Mouse (Mus musculus): ENCODE data around the gene Col4a3. TPM values are rescaled to one million over a fixed set of nuclear protein-coding genes. Genes with fewer than 3 reads are reported as not detected.

The Col4a3 gene
- polyA plus RNA-seq, 1 experiment from 2014 or later = 0.22 TPM

GRCm38 (mm10) chr1:82590266-82590665 lies 3.5 kb downstream of the Col4a3 start:
- DNase-seq (ENCODE audit: low spot score) = no peak
- Histone ChIP-seq H3K9ac (ENCODE audit: low read depth, low read length) (no peak overlapping the region), H3K4me3 (ENCODE audit: low read depth, low read length) (no peak overlapping the region), H3K4me1 (replicated peaks; ENCODE audit: control insufficient read depth, insufficient read depth, low read length) (no peaks in the 10 kb centered on the region), H3K36me3 (ENCODE audit: control insufficient read depth, insufficient read depth, low read length) (no peaks in the 10 kb centered on the region), H3K4me2 (no peak overlapping the region), H3K9me3 (ENCODE audit: control insufficient read depth, low read length) (no peaks in the 10 kb centered on the region), H3K27me3 (replicated peaks; ENCODE audit: control insufficient read depth, insufficient read depth, low read length) (peaks cover 18% of the 10 kb centered on the region), H3K27ac (ENCODE audit: low read depth, low read length) (no peak overlapping the region)
- 55% methylated on average over 4 of the region's 4 CpGs for WGBS
- no peak for ATAC-seq (replicated peaks; ENCODE audit: low FRiP score)

- Histone ChIP-seq H3K27me3 (replicated peaks; ENCODE audit: control insufficient read depth, insufficient read depth, low read length) (no peaks in the 10 kb centered on the region), H3K27ac (ENCODE audit: low read depth, low read length) (no peak overlapping the region), H3K9ac (ENCODE audit: low read depth, low read length) (no peak overlapping the region), H3K36me3 (ENCODE audit: control insufficient read depth, insufficient read depth, low read length) (no peaks in the 10 kb centered on the region), H3K4me2 (no peak overlapping the region), H3K9me3 (ENCODE audit: control insufficient read depth, low read length) (no peaks in the 10 kb centered on the region), H3K4me3 (ENCODE audit: low read depth, low read length) (no peak overlapping the region), H3K4me1 (replicated peaks; ENCODE audit: control insufficient read depth, insufficient read depth, low read length) (no peaks in the 10 kb centered on the region)
- ATAC-seq (replicated peaks; ENCODE audit: low FRiP score) = no peak
- WGBS = 59% methylated on average over 6 of the region's 6 CpGs
- no peak for DNase-seq (ENCODE audit: low spot score)
Measured at GRCm38 (mm10) chr1:82596864-82597596, 10.3 kb downstream of the Col4a3 start.

GRCm38 (mm10) chr1:82603198-82603950 lies 16.7 kb downstream of the Col4a3 start:
- H3K36me3 ChIP-seq (ENCODE audit: control insufficient read depth, insufficient read depth, low read length) = no peaks in the 10 kb centered on the region
- ATAC-seq (replicated peaks; ENCODE audit: low FRiP score) (no peak), DNase-seq (ENCODE audit: low spot score) (no peak)
- no peak overlapping the region for H3K27ac ChIP-seq (ENCODE audit: low read depth, low read length)
- no peaks in the 10 kb centered on the region for H3K27me3 ChIP-seq (replicated peaks; ENCODE audit: control insufficient read depth, insufficient read depth, low read length)
- no peak overlapping the region for H3K4me2 ChIP-seq
- no peaks in the 10 kb centered on the region for H3K4me1 ChIP-seq (replicated peaks; ENCODE audit: control insufficient read depth, insufficient read depth, low read length)
- WGBS = 66% methylated on average over 7 of the region's 7 CpGs
- H3K9me3 ChIP-seq (ENCODE audit: control insufficient read depth, low read length) = no peaks in the 10 kb centered on the region
- no peak overlapping the region for H3K9ac ChIP-seq (ENCODE audit: low read depth, low read length)
- H3K4me3 ChIP-seq (ENCODE audit: low read depth, low read length) = no peak overlapping the region

- WGBS = 84% methylated on average over 7 of the region's 7 CpGs
- ATAC-seq (replicated peaks; ENCODE audit: low FRiP score) = no peak
Measured at GRCm38 (mm10) chr1:82605347-82605746, 18.6 kb downstream of the Col4a3 start.

GRCm38 (mm10) chr1:82605856-82606255 lies 19.1 kb downstream of the Col4a3 start:
- no peaks in the 10 kb centered on the region for H3K4me1 ChIP-seq (replicated peaks; ENCODE audit: control insufficient read depth, insufficient read depth, low read length)
- H3K4me2 ChIP-seq = no peak overlapping the region
- DNase-seq (ENCODE audit: low spot score) (no peak), ATAC-seq (replicated peaks; ENCODE audit: low FRiP score) (no peak)
- H3K9ac ChIP-seq (ENCODE audit: low read depth, low read length) = no peak overlapping the region
- H3K36me3 ChIP-seq (ENCODE audit: control insufficient read depth, insufficient read depth, low read length) = no peaks in the 10 kb centered on the region
- no peaks in the 10 kb centered on the region for H3K9me3 ChIP-seq (ENCODE audit: control insufficient read depth, low read length)
- no peak overlapping the region for H3K27ac ChIP-seq (ENCODE audit: low read depth, low read length)
- WGBS = 82% methylated on average over 7 of the region's 7 CpGs
- no peaks in the 10 kb centered on the region for H3K27me3 ChIP-seq (replicated peaks; ENCODE audit: control insufficient read depth, insufficient read depth, low read length)
- no peak overlapping the region for H3K4me3 ChIP-seq (ENCODE audit: low read depth, low read length)

More at GRCm38 (mm10) chr1:82605347-82605746, 18.6 kb downstream of the Col4a3 start:
- no peaks in the 10 kb centered on the region for H3K4me1 ChIP-seq (replicated peaks; ENCODE audit: control insufficient read depth, insufficient read depth, low read length)
- no peaks in the 10 kb centered on the region for H3K9me3 ChIP-seq (ENCODE audit: control insufficient read depth, low read length)
- H3K36me3 ChIP-seq (ENCODE audit: control insufficient read depth, insufficient read depth, low read length) = no peaks in the 10 kb centered on the region
- no peaks in the 10 kb centered on the region for H3K27me3 ChIP-seq (replicated peaks; ENCODE audit: control insufficient read depth, insufficient read depth, low read length)
- H3K9ac ChIP-seq (ENCODE audit: low read depth, low read length) = no peak overlapping the region
- no peak for DNase-seq (ENCODE audit: low spot score)
- H3K4me2 ChIP-seq = no peak overlapping the region
- no peak overlapping the region for H3K27ac ChIP-seq (ENCODE audit: low read depth, low read length)
- no peak overlapping the region for H3K4me3 ChIP-seq (ENCODE audit: low read depth, low read length)

GRCm38 (mm10) chr1:82608646-82609262 lies 22.0 kb downstream of the Col4a3 start:
- no peaks in the 10 kb centered on the region for H3K4me1 ChIP-seq (replicated peaks; ENCODE audit: control insufficient read depth, insufficient read depth, low read length)
- H3K27me3 ChIP-seq (replicated peaks; ENCODE audit: control insufficient read depth, insufficient read depth, low read length) = no peaks in the 10 kb centered on the region
- no peaks in the 10 kb centered on the region for H3K36me3 ChIP-seq (ENCODE audit: control insufficient read depth, insufficient read depth, low read length)
- no peak overlapping the region for H3K4me3 ChIP-seq (ENCODE audit: low read depth, low read length)
- DNase-seq (ENCODE audit: low spot score) = no peak
- no peak overlapping the region for H3K9ac ChIP-seq (ENCODE audit: low read depth, low read length)
- no peak overlapping the region for H3K27ac ChIP-seq (ENCODE audit: low read depth, low read length)
- no peak overlapping the region for H3K4me2 ChIP-seq
- no peak for ATAC-seq (replicated peaks; ENCODE audit: low FRiP score)
- 77% methylated on average over 9 of the region's 9 CpGs for WGBS
- no peaks in the 10 kb centered on the region for H3K9me3 ChIP-seq (ENCODE audit: control insufficient read depth, low read length)

- no peak for ATAC-seq (replicated peaks; ENCODE audit: low FRiP score)
- WGBS = 81% methylated on average over 9 of the region's 9 CpGs
Measured at GRCm38 (mm10) chr1:82612061-82612660, 25.4 kb downstream of the Col4a3 start.

GRCm38 (mm10) chr1:82618001-82618400 lies 31.3 kb downstream of the Col4a3 start:
- WGBS = 66% methylated on average over 5 of the region's 5 CpGs
- no peaks in the 10 kb centered on the region for H3K36me3 ChIP-seq (ENCODE audit: control insufficient read depth, insufficient read depth, low read length)
- no peaks in the 10 kb centered on the region for H3K4me1 ChIP-seq (replicated peaks; ENCODE audit: control insufficient read depth, insufficient read depth, low read length)
- DNase-seq (ENCODE audit: low spot score) (no peak), ATAC-seq (replicated peaks; ENCODE audit: low FRiP score) (no peak)
- no peaks in the 10 kb centered on the region for H3K27me3 ChIP-seq (replicated peaks; ENCODE audit: control insufficient read depth, insufficient read depth, low read length)
- no peak overlapping the region for H3K4me2 ChIP-seq
- H3K4me3 ChIP-seq (ENCODE audit: low read depth, low read length) = no peak overlapping the region
- no peak overlapping the region for H3K27ac ChIP-seq (ENCODE audit: low read depth, low read length)
- H3K9ac ChIP-seq (ENCODE audit: low read depth, low read length) = no peak overlapping the region
- H3K9me3 ChIP-seq (ENCODE audit: control insufficient read depth, low read length) = no peaks in the 10 kb centered on the region

More at GRCm38 (mm10) chr1:82612061-82612660, 25.4 kb downstream of the Col4a3 start:
- Histone ChIP-seq H3K4me1 (replicated peaks; ENCODE audit: control insufficient read depth, insufficient read depth, low read length) (no peaks in the 10 kb centered on the region), H3K27me3 (replicated peaks; ENCODE audit: control insufficient read depth, insufficient read depth, low read length) (no peaks in the 10 kb centered on the region), H3K9ac (ENCODE audit: low read depth, low read length) (no peak overlapping the region), H3K9me3 (ENCODE audit: control insufficient read depth, low read length) (no peaks in the 10 kb centered on the region), H3K4me2 (no peak overlapping the region), H3K4me3 (ENCODE audit: low read depth, low read length) (no peak overlapping the region), H3K27ac (ENCODE audit: low read depth, low read length) (no peak overlapping the region), H3K36me3 (ENCODE audit: control insufficient read depth, insufficient read depth, low read length) (no peaks in the 10 kb centered on the region)
- no peak for DNase-seq (ENCODE audit: low spot score)
